ENCODE assay signal across 8 mouse cellular contexts in genomic region chr15:86184851-86185688, GRCm38 (mm10). TPM values are rescaled to one million over a fixed set of nuclear protein-coding genes. Genes with fewer than 3 reads are reported as not detected.
A peak's percentile ranks its signal among the peaks of the same experiment; 100 is the strongest.
DNase-seq lines count a peak whose midpoint lies in the region; ATAC-seq and TF ChIP-seq lines count a peak whose summit lies in the region.

No protein-coding gene starts in this region.

- no peak for TF ChIP-seq CTCF in left cerebral cortex, adult 2 months (IDR thresholded peaks at IDR 0.05)

- peak overlapping the region; percentile 100 for H3K27ac ChIP-seq in left cerebral cortex, adult 2 months
- peak overlapping the region; percentile 87 for H3K27ac ChIP-seq in forebrain, embryonic 12.5 days
- H3K27ac ChIP-seq in hindbrain, embryonic 11.5 days (ENCODE audit: low read depth, low read length): peak overlapping the region; percentile 85
- H3K27ac ChIP-seq in limb, embryonic 14.5 days (replicated peaks; ENCODE audit: low read depth, low read length): peak overlapping the region; percentile 81
- H3K27ac ChIP-seq in midbrain, embryonic 14.5 days (replicated peaks; ENCODE audit: low read depth, low read length): peak overlapping the region; percentile 89

- intact Hi-C loops in left cerebral cortex, adult 2 months (cut with DNase I): loop anchor here (1.0 kb wide), 1 partner anchor 29 kb away; the partner anchor contains the start of gene Tbc1d22a

- TF ChIP-seq POLR2A in limb, embryonic 14.5 days (IDR thresholded peaks at IDR 0.05; ENCODE audit: borderline replicate concordance, extremely low read depth, insufficient read depth, insufficient read length): no peak

- H3K9me3 ChIP-seq in forebrain, embryonic 12.5 days: no peaks in the 10 kb centered on the region
- H3K9me3 ChIP-seq in hindbrain, embryonic 11.5 days (ENCODE audit: control insufficient read depth, low read length): no peaks in the 10 kb centered on the region
- H3K9me3 ChIP-seq in limb, embryonic 14.5 days (ENCODE audit: control insufficient read depth, low read length): no peaks in the 10 kb centered on the region
- no peaks in the 10 kb centered on the region for H3K9me3 ChIP-seq in midbrain, embryonic 14.5 days (ENCODE audit: control insufficient read depth, low read length)

- H3K4me2 ChIP-seq in forebrain, embryonic 12.5 days: peak overlapping the region; percentile 87
- peak overlapping the region; percentile 87 for H3K4me2 ChIP-seq in hindbrain, embryonic 11.5 days (replicated peaks; ENCODE audit: low read depth, low read length)
- peak overlapping the region; percentile 85 for H3K4me2 ChIP-seq in limb, embryonic 14.5 days (replicated peaks; ENCODE audit: low read depth, low read length, severe bottlenecking)
- H3K4me2 ChIP-seq in midbrain, embryonic 14.5 days (ENCODE audit: low read length): peak overlapping the region; percentile 81

- peak overlapping the region; percentile 73 for H3K4me3 ChIP-seq in left cerebral cortex, adult 2 months
- H3K4me3 ChIP-seq in forebrain, embryonic 12.5 days (replicated peaks): peak overlapping the region; percentile 91
- H3K4me3 ChIP-seq in hindbrain, embryonic 11.5 days (ENCODE audit: low read depth, low read length): peak overlapping the region; percentile 87
- peak overlapping the region; percentile 92 for H3K4me3 ChIP-seq in limb, embryonic 14.5 days (replicated peaks; ENCODE audit: low read length)
- peak overlapping the region; percentile 85 for H3K4me3 ChIP-seq in midbrain, embryonic 14.5 days (replicated peaks; ENCODE audit: low read depth, low read length)

- H3K9ac ChIP-seq in forebrain, embryonic 12.5 days: peak overlapping the region; percentile 95
- peak overlapping the region; percentile 93 for H3K9ac ChIP-seq in hindbrain, embryonic 11.5 days (ENCODE audit: low read depth, low read length)
- H3K9ac ChIP-seq in limb, embryonic 14.5 days (ENCODE audit: low read depth, low read length, severe bottlenecking): peak overlapping the region; percentile 94
- peak overlapping the region; percentile 97 for H3K9ac ChIP-seq in midbrain, embryonic 14.5 days (replicated peaks; ENCODE audit: low read length)

- peaks cover 52% of the 10 kb centered on the region for H3K4me1 ChIP-seq in forebrain, embryonic 12.5 days
- 0 out of 2 replicates have a peak, but pooled peaks cover 2% of the 10 kb centered on the region for H3K4me1 ChIP-seq in hindbrain, embryonic 11.5 days (replicated peaks; ENCODE audit: control insufficient read depth, insufficient read depth, low read length)
- H3K4me1 ChIP-seq in limb, embryonic 14.5 days (ENCODE audit: control insufficient read depth, insufficient read depth, low read length): peaks cover 17% of the 10 kb centered on the region
- H3K4me1 ChIP-seq in midbrain, embryonic 14.5 days (ENCODE audit: control insufficient read depth, insufficient read depth, low read length): peaks cover 31% of the 10 kb centered on the region

- WGBS in forebrain, embryonic 12.5 days: under 1% methylated on average over 70 of the region's 70 CpGs
- WGBS in hindbrain, embryonic 11.5 days: under 1% methylated on average over 47 of the region's 70 CpGs
- WGBS in limb, embryonic 14.5 days: under 1% methylated on average over 52 of the region's 70 CpGs
- WGBS in midbrain, embryonic 14.5 days: 0% methylated on average over 70 of the region's 70 CpGs

- H3K36me3 ChIP-seq in forebrain, embryonic 12.5 days (replicated peaks): no peaks in the 10 kb centered on the region
- H3K36me3 ChIP-seq in hindbrain, embryonic 11.5 days (ENCODE audit: control insufficient read depth, insufficient read depth, low read length): no peaks in the 10 kb centered on the region
- no peaks in the 10 kb centered on the region for H3K36me3 ChIP-seq in limb, embryonic 14.5 days (ENCODE audit: control insufficient read depth, insufficient read depth, low read length)
- no peaks in the 10 kb centered on the region for H3K36me3 ChIP-seq in midbrain, embryonic 14.5 days (ENCODE audit: control insufficient read depth, insufficient read depth, low read length)

- H3K27me3 ChIP-seq in forebrain, embryonic 12.5 days: peaks cover 9% of the 10 kb centered on the region; the same call in 1 of the 2 replicates
- H3K27me3 ChIP-seq in hindbrain, embryonic 11.5 days (ENCODE audit: control insufficient read depth, insufficient read depth, low read length): no peaks in the 10 kb centered on the region
- H3K27me3 ChIP-seq in limb, embryonic 14.5 days (ENCODE audit: control insufficient read depth, insufficient read depth, low read length): no peaks in the 10 kb centered on the region
- no peaks in the 10 kb centered on the region for H3K27me3 ChIP-seq in midbrain, embryonic 14.5 days (ENCODE audit: control insufficient read depth, insufficient read depth, low read length)

- DNase-seq in left cerebral cortex, adult 2 months (ENCODE audit: extremely low spot score in 1 of 2, low spot score in 2 of 2): peak; percentile 33 to 41
- DNase-seq in left cerebral cortex, adult 9 months (ENCODE audit: low spot score in 2 of 2): no peak
- peak; percentile 69 for DNase-seq in adrenal gland, postnatal 14 days
- peak; percentile 73 for DNase-seq in hindbrain, embryonic 11.5 days (ENCODE audit: low spot score)
- DNase-seq in limb, embryonic 14.5 days (ENCODE audit: low spot score): no peak
- peak; percentile 81 for DNase-seq in midbrain, embryonic 14.5 days
- peak; percentile 56 for DNase-seq in thymus, postnatal 0 days (ENCODE audit: low spot score)

- ATAC-seq in forebrain, embryonic 12.5 days (ENCODE audit: low FRiP score): peak; percentile 63
- ATAC-seq in hindbrain, embryonic 11.5 days (ENCODE audit: low FRiP score): peak; percentile 71
- peak; percentile 54; the same call in 1 of the 2 replicates for ATAC-seq in limb, embryonic 14.5 days (ENCODE audit: low FRiP score, low read depth)
- peak; percentile 65 for ATAC-seq in midbrain, embryonic 14.5 days (ENCODE audit: low FRiP score, low TSS enrichment)

RNA-seq across cellular contexts. Expression of gene Cerk, which starts 0.9 kb away (rescaled TPM):
- total RNA-seq in left cerebral cortex, adult 2 months (2021): 10 to 100 TPM; 57.9 to 59.0 TPM
- 31.5 and 33.0 TPM in 2 replicates for total RNA-seq in adrenal gland, postnatal 14 days (2021)
- 24.1 and 24.9 TPM in 2 replicates for polyA plus RNA-seq in forebrain, embryonic 12.5 days (2016; fragmentation: Nextera tagmentation; extraction: Ambion mirVana)
- 16.9 and 18.4 TPM in 2 replicates for polyA plus RNA-seq in hindbrain, embryonic 11.5 days (2014; fragmentation: Nextera tagmentation; extraction: Ambion mirVana)
- 20.4 and 23.3 TPM in 2 replicates for polyA plus RNA-seq in limb, embryonic 14.5 days (2012; rRNA removed)
- polyA plus RNA-seq in limb, embryonic 14.5 days (2014; fragmentation: Nextera tagmentation; extraction: Ambion mirVana): 18.0 and 19.7 TPM in 2 replicates
- 20.3 and 23.5 TPM in 2 replicates for polyA plus RNA-seq in midbrain, embryonic 14.5 days (2014; fragmentation: Nextera tagmentation; extraction: Ambion mirVana)
- 54.4 and 64.4 TPM in 2 replicates for polyA plus RNA-seq in thymus, postnatal 0 days (2015; fragmentation: Nextera tagmentation; extraction: Ambion mirVana)

RNA-seq across cellular contexts. Expression of gene Tbc1d22a, which starts 29.2 kb away (rescaled TPM):
- 10 to 100 TPM; 32.8 to 34.3 TPM for total RNA-seq in left cerebral cortex, adult 2 months (2021)
- total RNA-seq in adrenal gland, postnatal 14 days (2021): 26.8 and 32.0 TPM in 2 replicates
- 9.1 and 9.4 TPM in 2 replicates for polyA plus RNA-seq in forebrain, embryonic 12.5 days (2016; fragmentation: Nextera tagmentation; extraction: Ambion mirVana)
- 7.3 and 8.3 TPM in 2 replicates for polyA plus RNA-seq in hindbrain, embryonic 11.5 days (2014; fragmentation: Nextera tagmentation; extraction: Ambion mirVana)
- 15.5 and 21.3 TPM in 2 replicates for polyA plus RNA-seq in limb, embryonic 14.5 days (2012; rRNA removed)
- polyA plus RNA-seq in limb, embryonic 14.5 days (2014; fragmentation: Nextera tagmentation; extraction: Ambion mirVana): 8.7 and 10.3 TPM in 2 replicates
- 9.3 and 11.9 TPM in 2 replicates for polyA plus RNA-seq in midbrain, embryonic 14.5 days (2014; fragmentation: Nextera tagmentation; extraction: Ambion mirVana)
- 19.8 and 21.0 TPM in 2 replicates for polyA plus RNA-seq in thymus, postnatal 0 days (2015; fragmentation: Nextera tagmentation; extraction: Ambion mirVana)

Comparison
In these comparisons a context has a peak if more than half of its experiments do, and no peak if none do; other contexts are left out.
1. DNase-seq: peak in left cerebral cortex, adult 2 months (2 of 2), adrenal gland, postnatal 14 days (single experiment), hindbrain, embryonic 11.5 days (single experiment), midbrain, embryonic 14.5 days (single experiment) and thymus, postnatal 0 days (single experiment); none in left cerebral cortex, adult 9 months (0 of 2) and limb, embryonic 14.5 days (single experiment).
2. Peak in every context shown above with its lines, with median percentiles within 50 percentile points of each other: H3K27ac ChIP-seq, H3K4me3 ChIP-seq, ATAC-seq, H3K4me2 ChIP-seq and H3K9ac ChIP-seq.